ENCODE assay signal across 9 mouse cellular contexts in genomic region chr6:85189911-85190591, GRCm38 (mm10). TPM values are rescaled to one million over a fixed set of nuclear protein-coding genes. Genes with fewer than 3 reads are reported as not detected.
DNase-seq lines count a peak whose midpoint lies in the region; ATAC-seq and TF ChIP-seq lines count a peak whose summit lies in the region.
"Had no signal": no experiment of that assay in that cellular context is flagged by ENCODE, and none has a peak within 500 bp of the region (broad histone marks: within the 10 kb centered on the region; RNA-seq: fewer than 3 reads in every experiment).

No protein-coding gene starts in this region.

- TF ChIP-seq EP300 in heart, postnatal 0 days (IDR thresholded peaks at IDR 0.05; ENCODE audit: low read depth), result no peak

- H3K4me1 ChIP-seq in lung, embryonic 14.5 days (ENCODE audit: insufficient read depth), result peaks cover 3% of the 10 kb centered on the region; the same call in 1 of the 2 replicates
- peaks cover 61% of the 10 kb centered on the region for H3K4me1 ChIP-seq in embryonic facial prominence, embryonic 10.5 days
- H3K4me1 ChIP-seq in heart, postnatal 0 days (ENCODE audit: control insufficient read depth, insufficient read depth), result no peaks in the 10 kb centered on the region
- H3K4me1 ChIP-seq in limb, embryonic 12.5 days (replicated peaks), result peaks cover 49% of the 10 kb centered on the region

- peak overlapping the region; percentile 36 for H3K4me3 ChIP-seq in lung, embryonic 14.5 days (ENCODE audit: low read depth, low read length)
- peak overlapping the region; percentile 56 for H3K4me3 ChIP-seq in embryonic facial prominence, embryonic 10.5 days
- H3K4me3 ChIP-seq in heart, postnatal 0 days (ENCODE audit: low read depth, low read length), result peak overlapping the region; percentile 47
- H3K4me3 ChIP-seq in limb, embryonic 12.5 days (replicated peaks), result peak overlapping the region; percentile 40

- peak; percentile 62 for DNase-seq in lung, embryonic 14.5 days
- no peak for DNase-seq in lung, postnatal 36 days
- DNase-seq in embryonic facial prominence, embryonic 10.5 days (ENCODE audit: low spot score), result peak; percentile 77
- no peak for DNase-seq in heart, postnatal 0 days (ENCODE audit: low spot score)
- peak; percentile 39 for DNase-seq in retina, embryonic 14.5 days (ENCODE audit: low spot score)
- DNase-seq in T-cell, adult 2 months (ENCODE audit: low spot score), result no peak
- DNase-seq in gastrocnemius, postnatal 25 days, result no peak

- peak overlapping the region; percentile 65 for H3K4me2 ChIP-seq in lung, embryonic 14.5 days
- peak overlapping the region; percentile 66 for H3K4me2 ChIP-seq in heart, postnatal 0 days (ENCODE audit: low read depth, low read length)
- peak overlapping the region; percentile 59 for H3K4me2 ChIP-seq in limb, embryonic 12.5 days

- no peaks in the 10 kb centered on the region for H3K36me3 ChIP-seq in lung, embryonic 14.5 days (ENCODE audit: insufficient read depth)
- H3K36me3 ChIP-seq in embryonic facial prominence, embryonic 10.5 days (replicated peaks), result no peaks in the 10 kb centered on the region
- H3K36me3 ChIP-seq in heart, postnatal 0 days (replicated peaks; ENCODE audit: control insufficient read depth, insufficient read depth, low read length), result no peaks in the 10 kb centered on the region
- H3K36me3 ChIP-seq in limb, embryonic 12.5 days, result no peaks in the 10 kb centered on the region

- no peak for ATAC-seq in lung, embryonic 14.5 days (ENCODE audit: insufficient read depth)
- no peak for ATAC-seq in heart, postnatal 0 days (ENCODE audit: insufficient read depth, low read depth)
- no peak for ATAC-seq in limb, embryonic 12.5 days (ENCODE audit: insufficient number of reproducible peaks, insufficient read depth, low FRiP score, low TSS enrichment, low read depth)

- H3K27ac ChIP-seq in lung, embryonic 14.5 days (ENCODE audit: low read depth), result no peak overlapping the region
- H3K27ac ChIP-seq in embryonic facial prominence, embryonic 10.5 days (replicated peaks), result no peak overlapping the region
- H3K27ac ChIP-seq in heart, postnatal 0 days (ENCODE audit: low read depth), result no peak overlapping the region
- no peak overlapping the region for H3K27ac ChIP-seq in limb, embryonic 12.5 days

- peaks cover 99% of the 10 kb centered on the region for H3K27me3 ChIP-seq in lung, embryonic 14.5 days (ENCODE audit: insufficient read depth, low read length)
- H3K27me3 ChIP-seq in embryonic facial prominence, embryonic 10.5 days (replicated peaks; ENCODE audit: low read depth, poor library complexity, severe bottlenecking), result peaks cover 100% of the 10 kb centered on the region
- H3K27me3 ChIP-seq in heart, postnatal 0 days (ENCODE audit: control insufficient read depth, insufficient read depth, low read length), result peaks cover 98% of the 10 kb centered on the region
- peaks cover 99% of the 10 kb centered on the region for H3K27me3 ChIP-seq in limb, embryonic 12.5 days

- TF ChIP-seq CTCF in lung, embryonic 14.5 days (IDR thresholded peaks at IDR 0.05; ENCODE audit: low read depth), result no peak
- TF ChIP-seq CTCF in heart, postnatal 0 days (IDR thresholded peaks at IDR 0.05; ENCODE audit: low read depth), result no peak

- H3K9me3 ChIP-seq in lung, embryonic 14.5 days (ENCODE audit: low read depth, low read length), result no peaks in the 10 kb centered on the region
- H3K9me3 ChIP-seq in embryonic facial prominence, embryonic 10.5 days, result no peaks in the 10 kb centered on the region
- no peaks in the 10 kb centered on the region for H3K9me3 ChIP-seq in heart, postnatal 0 days (replicated peaks; ENCODE audit: control insufficient read depth, low read length)
- H3K9me3 ChIP-seq in limb, embryonic 12.5 days, result no peaks in the 10 kb centered on the region

- under 1% methylated on average over 52 of the region's 52 CpGs for WGBS in lung, embryonic 14.5 days
- under 1% methylated on average over 52 of the region's 52 CpGs for WGBS in embryonic facial prominence, embryonic 10.5 days
- WGBS in heart, postnatal 0 days, result under 1% methylated on average over 52 of the region's 52 CpGs
- WGBS in limb, embryonic 12.5 days, result under 1% methylated on average over 52 of the region's 52 CpGs

- H3K9ac ChIP-seq in lung, embryonic 14.5 days, result peak overlapping the region; percentile 2; the same call in 1 of the 2 replicates
- H3K9ac ChIP-seq in heart, postnatal 0 days (replicated peaks; ENCODE audit: low read depth, low read length), result no peak overlapping the region
- H3K9ac ChIP-seq in limb, embryonic 12.5 days (replicated peaks), result peak overlapping the region; percentile 45

RNA-seq across cellular contexts. Expression of gene Emx1, which starts 2.8 kb away (rescaled TPM):
- 0.23 TPM in 1 of 2 replicates, not detected in the other for polyA plus RNA-seq in lung, embryonic 14.5 days (2014; fragmentation: Nextera tagmentation; extraction: Ambion mirVana)
- 2.6 and 2.9 TPM in 2 replicates for polyA plus RNA-seq in embryonic facial prominence, embryonic 10.5 days (2016; fragmentation: Nextera tagmentation; extraction: Ambion mirVana)
- not detected in 2 replicates for total RNA-seq in heart, postnatal 0 days (2014; rRNA removed; ENCODE audit: low replicate concordance)
- polyA plus RNA-seq in heart, postnatal 0 days (2015; fragmentation: Nextera tagmentation; extraction: Ambion mirVana), result not detected in 2 replicates
- polyA plus RNA-seq in limb, embryonic 12.5 days (2016; fragmentation: Nextera tagmentation; extraction: Ambion mirVana), result 1.5 TPM in 2 replicates
- total RNA-seq in gastrocnemius, postnatal 25 days (2021), result not detected
- total RNA-seq: liver, adult 2 months had no signal
- polyA plus RNA-seq: liver, adult 2 months had no signal

RNA-seq across cellular contexts. Expression of gene Spr, which starts 52.5 kb away (rescaled TPM):
- polyA plus RNA-seq in lung, embryonic 14.5 days (2014; fragmentation: Nextera tagmentation; extraction: Ambion mirVana), result 83.3 and 90.9 TPM in 2 replicates
- 53.8 and 58.1 TPM in 2 replicates for polyA plus RNA-seq in embryonic facial prominence, embryonic 10.5 days (2016; fragmentation: Nextera tagmentation; extraction: Ambion mirVana)
- 63.3 and 108 TPM in 2 replicates for total RNA-seq in heart, postnatal 0 days (2014; rRNA removed; ENCODE audit: low replicate concordance)
- 60.9 and 66.2 TPM in 2 replicates for polyA plus RNA-seq in heart, postnatal 0 days (2015; fragmentation: Nextera tagmentation; extraction: Ambion mirVana)
- polyA plus RNA-seq in limb, embryonic 12.5 days (2016; fragmentation: Nextera tagmentation; extraction: Ambion mirVana), result 36.5 and 49.8 TPM in 2 replicates
- total RNA-seq in gastrocnemius, postnatal 25 days (2021), result 10 to 100 TPM; 44.9 to 50.4 TPM

Comparison
In these comparisons a context has a peak if more than half of its experiments do, and no peak if none do; other contexts are left out.
1. DNase-seq: peak in lung, embryonic 14.5 days (single experiment), embryonic facial prominence, embryonic 10.5 days (single experiment) and retina, embryonic 14.5 days (single experiment); none in lung, postnatal 36 days (single experiment), heart, postnatal 0 days (single experiment), T-cell, adult 2 months (single experiment) and gastrocnemius, postnatal 25 days (single experiment).
2. Peak in every context shown above with its lines, with median percentiles within 50 percentile points of each other: H3K4me2 ChIP-seq and H3K4me3 ChIP-seq.